Mouse (Mus musculus) erythroblast, embryonic 14.5 days (primary cell): ENCODE measurements at regions not wholly inside any gene's neighbourhood (a gene's known extent, or its start where the extent isn't known, plus 50 kb on each side); places are given as distances from the start of the nearest gene placed in this dataset.

ENCODE experiments used
- GATA1 ChIP-seq: IDR thresholded peaks from 2 replicates; pipeline ENCODE4 v1.6.1; 2012; ENCODE audit warnings: low read length, inconsistent platforms, mixed read lengths
- TAL1 ChIP-seq: IDR thresholded peaks from 3 replicates; pipeline ENCODE4 v1.6.1; 2012; ENCODE audit warnings: low read length, inconsistent platforms, mixed read lengths

GRCm38 (mm10) chr2:78396924-78397323, 450.7 kb upstream of the Cwc22 start:
- no peak for TF ChIP-seq GATA1
- no peak for TF ChIP-seq TAL1
